Mouse (Mus musculus): ENCODE measurements around the gene Afap1l2. TPM values are rescaled to one million over a fixed set of nuclear protein-coding genes. Genes with fewer than 3 reads are reported as not detected.

Gene Afap1l2
- polyA plus RNA-seq, 1 experiment from 2014 or later: 3.7 TPM

GRCm38 (mm10) chr19:56935777-56936176 is 72.3 kb downstream of the Afap1l2 start:
- Histone ChIP-seq H3K27ac (ENCODE audit: low read depth, low read length) (no peak overlapping the region), H3K9ac (ENCODE audit: low read depth, low read length) (no peak overlapping the region), H3K4me1 (replicated peaks; ENCODE audit: control insufficient read depth, insufficient read depth, low read length) (no peaks in the 10 kb centered on the region), H3K36me3 (ENCODE audit: control insufficient read depth, insufficient read depth, low read length) (no peaks in the 10 kb centered on the region), H3K4me2 (replicated peaks; ENCODE audit: low read depth, low read length) (no peak overlapping the region), H3K4me3 (ENCODE audit: low read depth, low read length) (no peak overlapping the region), H3K9me3 (ENCODE audit: control insufficient read depth, low read length) (no peaks in the 10 kb centered on the region), H3K27me3 (ENCODE audit: control insufficient read depth, insufficient read depth, low read length) (no peaks in the 10 kb centered on the region)
- 80% methylated on average over 7 of the region's 7 CpGs for WGBS
- DNase-seq (ENCODE audit: low spot score) (peak; percentile 18), ATAC-seq (ENCODE audit: low FRiP score) (no peak)

DNA sequence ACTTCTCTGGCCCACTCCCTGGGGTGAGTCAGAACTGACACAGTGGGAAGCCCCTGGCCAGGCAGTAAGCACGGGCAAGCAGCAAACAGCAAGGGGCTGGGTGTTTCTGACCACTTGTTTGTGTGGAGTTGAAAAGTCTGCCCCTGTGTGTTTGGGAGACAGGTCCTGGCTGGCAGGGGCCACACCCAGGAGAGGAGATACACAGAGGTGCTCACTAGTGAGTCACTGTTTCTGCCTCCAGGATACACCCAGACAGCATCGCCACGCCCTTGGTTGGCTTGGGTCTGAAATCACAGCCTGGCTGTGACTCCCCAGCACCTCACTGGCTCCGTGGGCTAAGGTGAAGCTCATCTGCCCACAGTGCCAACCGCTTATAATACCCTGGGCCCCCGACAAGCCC is 72.9 kb downstream of the Afap1l2 start:
- no peaks in the 10 kb centered on the region for H3K9me3 ChIP-seq (ENCODE audit: control insufficient read depth, low read length)
- ATAC-seq (ENCODE audit: low FRiP score) (no peak), DNase-seq (ENCODE audit: low spot score) (no peak)
- no peak overlapping the region for H3K4me3 ChIP-seq (ENCODE audit: low read depth, low read length)
- H3K27me3 ChIP-seq (ENCODE audit: control insufficient read depth, insufficient read depth, low read length): no peaks in the 10 kb centered on the region
- H3K9ac ChIP-seq (ENCODE audit: low read depth, low read length): no peak overlapping the region
- H3K36me3 ChIP-seq (ENCODE audit: control insufficient read depth, insufficient read depth, low read length): no peaks in the 10 kb centered on the region
- H3K27ac ChIP-seq (ENCODE audit: low read depth, low read length): no peak overlapping the region
- H3K4me1 ChIP-seq (replicated peaks; ENCODE audit: control insufficient read depth, insufficient read depth, low read length): no peaks in the 10 kb centered on the region
- 89% methylated on average over 6 of the region's 6 CpGs for WGBS
- H3K4me2 ChIP-seq (replicated peaks; ENCODE audit: low read depth, low read length): no peak overlapping the region

DNA sequence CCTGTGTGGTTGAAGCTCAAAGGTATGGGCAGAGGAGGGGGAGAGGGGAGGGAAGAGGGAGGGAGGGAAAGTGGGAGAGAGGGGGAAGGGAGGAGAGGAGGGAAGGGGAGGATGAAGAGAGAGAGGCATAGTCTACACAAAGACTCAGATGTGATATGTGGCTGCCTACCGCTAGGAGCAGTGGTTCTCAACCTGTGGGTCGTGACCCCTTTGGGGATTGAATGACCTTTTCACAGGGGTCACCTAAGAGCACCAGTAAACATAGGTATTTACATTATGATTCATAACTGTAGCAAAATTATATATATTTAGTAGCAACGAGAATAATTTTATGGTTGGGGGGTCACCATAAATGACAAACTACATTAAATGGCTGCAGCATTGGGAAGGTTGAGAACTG is 74.2 kb downstream of the Afap1l2 start:
- Histone ChIP-seq H3K9me3 (ENCODE audit: control insufficient read depth, low read length) (no peaks in the 10 kb centered on the region), H3K4me2 (replicated peaks; ENCODE audit: low read depth, low read length) (no peak overlapping the region), H3K27me3 (ENCODE audit: control insufficient read depth, insufficient read depth, low read length) (no peaks in the 10 kb centered on the region), H3K4me3 (ENCODE audit: low read depth, low read length) (no peak overlapping the region), H3K27ac (ENCODE audit: low read depth, low read length) (no peak overlapping the region), H3K36me3 (ENCODE audit: control insufficient read depth, insufficient read depth, low read length) (no peaks in the 10 kb centered on the region), H3K4me1 (replicated peaks; ENCODE audit: control insufficient read depth, insufficient read depth, low read length) (no peaks in the 10 kb centered on the region), H3K9ac (ENCODE audit: low read depth, low read length) (no peak overlapping the region)
- ATAC-seq (ENCODE audit: low FRiP score) (no peak), DNase-seq (ENCODE audit: low spot score) (no peak)
- WGBS: 81% methylated on average over 3 of the region's 3 CpGs

- WGBS: 87% methylated on average over 9 of the region's 9 CpGs
- H3K27ac ChIP-seq (ENCODE audit: low read depth, low read length): no peak overlapping the region
- ATAC-seq (ENCODE audit: low FRiP score): no peak
These were observed 78.0 kb downstream of the Afap1l2 start for GRCm38 (mm10) chr19:56930029-56930428.

GRCm38 (mm10) chr19:56929392-56929791 is 78.6 kb downstream of the Afap1l2 start:
- no peak for ATAC-seq (ENCODE audit: low FRiP score)
- Histone ChIP-seq H3K27me3 (ENCODE audit: control insufficient read depth, insufficient read depth, low read length) (no peaks in the 10 kb centered on the region), H3K36me3 (ENCODE audit: control insufficient read depth, insufficient read depth, low read length) (no peaks in the 10 kb centered on the region), H3K27ac (ENCODE audit: low read depth, low read length) (no peak overlapping the region), H3K9ac (ENCODE audit: low read depth, low read length) (no peak overlapping the region), H3K4me2 (replicated peaks; ENCODE audit: low read depth, low read length) (no peak overlapping the region), H3K4me1 (replicated peaks; ENCODE audit: control insufficient read depth, insufficient read depth, low read length) (no peaks in the 10 kb centered on the region), H3K4me3 (ENCODE audit: low read depth, low read length) (no peak overlapping the region), H3K9me3 (ENCODE audit: control insufficient read depth, low read length) (no peaks in the 10 kb centered on the region)
- no peak for DNase-seq (ENCODE audit: low spot score)
- WGBS: 81% methylated on average over 3 of the region's 3 CpGs

More at GRCm38 (mm10) chr19:56930029-56930428, 78.0 kb downstream of the Afap1l2 start:
- DNase-seq (ENCODE audit: low spot score): no peak
- H3K27me3 ChIP-seq (ENCODE audit: control insufficient read depth, insufficient read depth, low read length): no peaks in the 10 kb centered on the region
- no peaks in the 10 kb centered on the region for H3K4me1 ChIP-seq (replicated peaks; ENCODE audit: control insufficient read depth, insufficient read depth, low read length)
- no peaks in the 10 kb centered on the region for H3K9me3 ChIP-seq (ENCODE audit: control insufficient read depth, low read length)
- H3K9ac ChIP-seq (ENCODE audit: low read depth, low read length): no peak overlapping the region
- H3K4me2 ChIP-seq (replicated peaks; ENCODE audit: low read depth, low read length): no peak overlapping the region
- H3K36me3 ChIP-seq (ENCODE audit: control insufficient read depth, insufficient read depth, low read length): no peaks in the 10 kb centered on the region
- no peak overlapping the region for H3K4me3 ChIP-seq (ENCODE audit: low read depth, low read length)

GRCm38 (mm10) chr19:56921744-56922143 is 86.3 kb downstream of the Afap1l2 start:
- no peak overlapping the region for H3K4me3 ChIP-seq (ENCODE audit: low read depth, low read length)
- WGBS: 80% methylated on average over 5 of the region's 5 CpGs

GRCm38 (mm10) chr19:56920232-56920631 is 87.8 kb downstream of the Afap1l2 start:
- H3K27me3 ChIP-seq (ENCODE audit: control insufficient read depth, insufficient read depth, low read length): no peaks in the 10 kb centered on the region
- DNase-seq (ENCODE audit: low spot score) (no peak), ATAC-seq (ENCODE audit: low FRiP score) (no peak)
- H3K27ac ChIP-seq (ENCODE audit: low read depth, low read length): no peak overlapping the region
- no peak overlapping the region for H3K4me2 ChIP-seq (replicated peaks; ENCODE audit: low read depth, low read length)
- H3K4me3 ChIP-seq (ENCODE audit: low read depth, low read length): no peak overlapping the region
- no peaks in the 10 kb centered on the region for H3K4me1 ChIP-seq (replicated peaks; ENCODE audit: control insufficient read depth, insufficient read depth, low read length)
- H3K9ac ChIP-seq (ENCODE audit: low read depth, low read length): no peak overlapping the region
- 91% methylated on average over 13 of the region's 13 CpGs for WGBS
- no peaks in the 10 kb centered on the region for H3K36me3 ChIP-seq (ENCODE audit: control insufficient read depth, insufficient read depth, low read length)
- no peaks in the 10 kb centered on the region for H3K9me3 ChIP-seq (ENCODE audit: control insufficient read depth, low read length)

More at GRCm38 (mm10) chr19:56921744-56922143, 86.3 kb downstream of the Afap1l2 start:
- DNase-seq (ENCODE audit: low spot score) (no peak), ATAC-seq (ENCODE audit: low FRiP score) (no peak)
- H3K4me1 ChIP-seq (replicated peaks; ENCODE audit: control insufficient read depth, insufficient read depth, low read length): no peaks in the 10 kb centered on the region
- H3K4me2 ChIP-seq (replicated peaks; ENCODE audit: low read depth, low read length): no peak overlapping the region
- H3K36me3 ChIP-seq (ENCODE audit: control insufficient read depth, insufficient read depth, low read length): no peaks in the 10 kb centered on the region
- H3K9me3 ChIP-seq (ENCODE audit: control insufficient read depth, low read length): no peaks in the 10 kb centered on the region
- H3K9ac ChIP-seq (ENCODE audit: low read depth, low read length): no peak overlapping the region
- no peaks in the 10 kb centered on the region for H3K27me3 ChIP-seq (ENCODE audit: control insufficient read depth, insufficient read depth, low read length)
- no peak overlapping the region for H3K27ac ChIP-seq (ENCODE audit: low read depth, low read length)

- no peak overlapping the region for H3K27ac ChIP-seq (ENCODE audit: low read depth, low read length)
- H3K9ac ChIP-seq (ENCODE audit: low read depth, low read length): no peak overlapping the region
- no peaks in the 10 kb centered on the region for H3K36me3 ChIP-seq (ENCODE audit: control insufficient read depth, insufficient read depth, low read length)
- peak; percentile 63 for ATAC-seq (ENCODE audit: low FRiP score)
- H3K4me1 ChIP-seq (replicated peaks; ENCODE audit: control insufficient read depth, insufficient read depth, low read length): no peaks in the 10 kb centered on the region
- H3K27me3 ChIP-seq (ENCODE audit: control insufficient read depth, insufficient read depth, low read length): no peaks in the 10 kb centered on the region
- DNase-seq (ENCODE audit: low spot score): peak; percentile 94
- WGBS: 32% methylated on average over 7 of the region's 7 CpGs
- H3K9me3 ChIP-seq (ENCODE audit: control insufficient read depth, low read length): no peaks in the 10 kb centered on the region
- H3K4me3 ChIP-seq (ENCODE audit: low read depth, low read length): no peak overlapping the region
- no peak overlapping the region for H3K4me2 ChIP-seq (replicated peaks; ENCODE audit: low read depth, low read length)
These were observed 88.4 kb downstream of the Afap1l2 start for GRCm38 (mm10) chr19:56919628-56920027.

DNA sequence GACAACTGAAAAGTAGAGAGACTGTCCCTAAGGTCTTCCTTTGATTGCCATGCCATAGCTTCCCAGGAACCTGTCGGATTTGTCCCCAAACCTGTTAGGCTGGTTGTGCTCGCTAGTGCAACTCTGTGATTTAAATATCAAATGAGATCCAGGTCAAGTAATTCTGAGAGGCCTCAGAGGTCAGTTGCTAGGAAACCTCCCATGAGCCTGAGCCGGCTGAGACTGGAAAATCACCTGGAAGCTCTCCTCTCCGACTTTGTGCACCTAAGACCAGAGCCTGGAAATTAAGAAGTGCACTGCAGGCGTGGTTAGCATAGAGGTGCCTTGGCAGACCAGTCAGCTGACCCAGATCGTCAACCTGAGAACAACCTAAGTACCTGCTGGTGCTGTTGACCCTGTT is 92.9 kb downstream of the Afap1l2 start:
- no peak overlapping the region for H3K9ac ChIP-seq (ENCODE audit: low read depth, low read length)
- WGBS: 44% methylated on average over 6 of the region's 6 CpGs

More for the DNA sequence above, 92.9 kb downstream of the Afap1l2 start:
- H3K4me3 ChIP-seq (ENCODE audit: low read depth, low read length): no peak overlapping the region
- DNase-seq (ENCODE audit: low spot score): no peak
- ATAC-seq (ENCODE audit: low FRiP score): no peak
- H3K4me2 ChIP-seq (replicated peaks; ENCODE audit: low read depth, low read length): no peak overlapping the region
- no peak overlapping the region for H3K27ac ChIP-seq (ENCODE audit: low read depth, low read length)
- H3K9me3 ChIP-seq (ENCODE audit: control insufficient read depth, low read length): no peaks in the 10 kb centered on the region
- no peaks in the 10 kb centered on the region for H3K4me1 ChIP-seq (replicated peaks; ENCODE audit: control insufficient read depth, insufficient read depth, low read length)
- H3K27me3 ChIP-seq (ENCODE audit: control insufficient read depth, insufficient read depth, low read length): no peaks in the 10 kb centered on the region
- no peaks in the 10 kb centered on the region for H3K36me3 ChIP-seq (ENCODE audit: control insufficient read depth, insufficient read depth, low read length)
